Mouse (Mus musculus) T-helper 17 cell (primary cell): ENCODE results near the gene Eps8l2.

ENCODE experiments used
- in situ Hi-C, 2 experiments: fragments of 300-600 bp; cut with MboI, MseI; formaldehyde crosslinking; loops; 1 replicate in 1 of 2; 2 replicates in 1 of 2; pipeline ENCODE4 v1.15.1; 2025; ENCODE audit warnings: high pct_unique_total_duplicates in 2 of 2

The Eps8l2 gene

GRCm38 (mm10) chr7:141364349-141365048 lies 25.8 kb downstream of the Eps8l2 start:
- in situ Hi-C loops: no loop called here

DNA sequence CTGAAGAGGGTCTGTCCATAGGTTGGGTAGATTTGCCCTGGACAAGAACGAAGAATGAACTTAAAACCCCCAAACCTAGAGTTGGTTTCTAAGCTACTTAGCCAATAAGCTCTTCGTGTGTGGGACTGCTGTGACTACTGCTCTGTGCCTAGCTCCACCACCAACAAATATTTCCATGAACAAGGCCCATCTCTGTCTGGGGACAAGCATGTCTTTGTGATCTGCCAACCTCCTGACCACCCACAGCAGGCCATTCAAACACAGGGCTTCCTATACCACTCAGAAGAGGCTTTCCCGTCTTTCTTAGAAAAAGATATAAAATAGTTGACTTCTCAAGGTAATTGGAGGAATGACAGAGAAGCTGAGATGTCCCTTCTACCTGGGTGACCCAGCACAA lies 26.4 kb downstream of the Eps8l2 start:
- in situ Hi-C loops: no loop called here

DNA sequence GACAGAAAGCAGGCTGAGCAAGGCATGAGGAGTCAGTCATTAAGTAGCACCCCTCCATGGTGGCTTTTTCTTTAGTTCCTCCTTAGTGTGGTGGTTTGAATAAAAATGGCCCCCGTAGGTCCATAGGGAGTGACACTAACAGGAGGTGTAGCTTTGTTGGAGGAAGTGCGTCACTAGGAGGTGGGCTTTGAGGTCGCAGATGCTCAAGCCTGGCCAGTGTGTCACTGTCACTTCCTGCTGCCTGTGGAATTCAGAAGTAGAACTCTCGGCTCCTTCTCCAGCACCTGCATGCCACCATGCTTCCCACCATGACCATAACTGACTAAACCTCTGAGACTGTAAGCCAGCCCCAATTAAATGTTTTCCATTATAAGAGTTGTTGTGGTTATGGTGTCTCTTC lies 28.7 kb downstream of the Eps8l2 start:
- in situ Hi-C loops: no loop called here

DNA sequence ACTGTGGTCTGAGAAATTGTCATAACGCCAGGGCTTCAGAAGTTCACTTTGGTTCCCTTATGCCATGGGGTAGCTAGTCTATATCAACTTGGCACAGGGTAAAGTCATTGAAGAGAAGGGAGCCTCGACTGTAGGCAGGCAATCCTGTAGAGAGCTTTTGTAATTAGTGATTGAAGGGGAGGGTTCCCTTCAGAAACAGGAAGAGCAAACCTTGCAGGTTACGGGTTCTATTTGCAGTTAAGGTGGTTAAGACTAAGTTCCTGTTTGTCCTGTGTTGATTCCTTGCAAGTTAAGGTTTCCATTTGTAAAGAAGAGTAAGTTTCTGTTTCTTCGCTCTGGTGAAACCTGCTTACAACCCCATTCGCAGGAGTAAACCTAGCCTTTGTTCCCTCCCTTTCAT lies 31.2 kb downstream of the Eps8l2 start:
- in situ Hi-C loops: no loop called here

DNA sequence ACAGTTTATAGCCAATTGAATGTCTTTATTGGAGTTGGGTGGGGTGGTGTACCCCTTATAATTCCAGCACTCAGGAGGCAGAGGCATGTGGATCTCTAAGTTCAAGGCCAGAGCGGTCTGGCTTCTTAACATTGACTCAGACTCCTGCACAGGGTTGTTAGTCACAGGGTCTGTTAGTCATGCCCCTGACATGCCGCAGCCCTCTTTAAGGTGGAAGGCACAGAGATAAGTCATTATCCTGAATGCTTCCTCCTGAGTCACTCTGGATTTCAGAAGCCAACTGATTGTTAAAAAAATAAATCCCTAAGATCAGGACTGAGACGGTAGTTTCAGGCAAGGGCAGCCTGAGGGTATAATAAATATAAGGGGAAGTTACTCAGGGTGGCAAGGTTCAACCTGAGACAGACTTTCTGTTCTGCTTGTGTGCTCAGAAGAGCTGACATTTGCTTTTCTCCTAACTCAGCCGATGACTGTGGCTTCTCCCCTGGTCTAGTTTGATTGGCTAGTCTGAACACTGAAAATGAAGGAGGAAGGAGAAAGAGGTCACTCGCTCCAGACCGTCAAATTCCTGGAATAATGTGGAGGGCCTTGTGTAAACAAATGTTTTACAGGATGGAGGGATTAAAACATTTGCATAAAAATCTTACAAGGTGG lies 33.4 kb downstream of the Eps8l2 start:
- in situ Hi-C loops: no loop called here

DNA sequence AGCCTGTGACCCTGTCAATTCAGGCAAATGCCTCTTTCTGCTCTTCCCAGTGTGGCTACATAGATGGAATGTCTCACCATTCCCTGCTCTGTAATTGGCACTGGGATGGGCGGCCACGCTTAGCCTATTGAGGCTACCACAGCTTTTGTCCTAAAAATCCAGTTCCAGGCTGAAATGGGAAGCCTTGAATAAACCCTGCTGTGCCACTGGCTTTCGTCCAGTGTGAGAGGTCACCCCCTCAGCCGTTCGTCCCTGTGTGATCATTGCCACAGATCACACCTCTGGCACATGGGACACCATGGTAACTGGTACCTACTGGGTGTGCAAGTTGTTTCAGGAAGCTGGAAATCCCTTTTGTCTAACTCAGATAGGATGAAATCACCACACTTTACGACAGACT lies 34.9 kb downstream of the Eps8l2 start:
- in situ Hi-C loops: no loop called here

DNA sequence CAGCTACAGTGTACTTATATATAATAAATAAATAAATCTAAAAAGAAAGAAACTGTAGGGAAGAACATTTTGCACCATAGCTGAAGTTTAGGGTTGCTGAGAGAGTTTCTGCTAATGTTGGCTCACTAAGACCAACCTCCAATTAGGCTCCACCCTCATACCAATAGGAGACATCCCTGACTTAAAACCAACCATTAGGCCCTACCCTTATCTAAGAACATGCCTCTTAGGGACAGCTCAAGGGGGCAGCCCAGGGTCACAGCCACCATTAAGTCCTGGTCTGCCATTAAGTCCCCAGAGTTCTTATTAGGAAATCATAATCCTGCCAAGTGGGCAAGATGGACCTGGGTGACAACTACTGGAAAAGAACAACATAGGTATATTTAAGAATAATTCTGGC lies 35.7 kb downstream of the Eps8l2 start:
- in situ Hi-C loops: no loop called here

DNA sequence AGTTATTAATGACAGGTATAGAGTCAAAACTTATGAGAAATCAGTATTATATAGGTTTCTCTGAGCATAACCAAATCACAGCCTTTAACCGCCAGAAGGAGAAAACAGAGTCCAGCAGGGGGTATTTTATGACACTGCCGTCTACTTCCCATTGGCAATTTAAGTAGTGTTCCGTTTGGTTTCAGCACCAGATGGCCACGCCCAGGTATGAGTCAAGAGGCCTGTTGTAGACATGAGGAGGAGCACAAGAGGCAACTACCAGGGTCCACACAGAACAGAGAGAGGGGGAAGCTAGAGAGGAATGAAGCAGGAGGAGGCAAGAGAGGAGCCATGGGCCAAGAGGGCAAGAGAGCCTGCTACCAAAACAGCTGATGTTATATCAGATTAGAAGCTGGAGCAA lies 40.9 kb downstream of the Eps8l2 start:
- in situ Hi-C loops: no loop called here

GRCm38 (mm10) chr7:141381068-141381835 lies 42.6 kb downstream of the Eps8l2 start:
- in situ Hi-C loops: no loop called here

- in situ Hi-C loops: no loop called here
Observed at GRCm38 (mm10) chr7:141387807-141388486, 49.3 kb downstream of the Eps8l2 start.

DNA sequence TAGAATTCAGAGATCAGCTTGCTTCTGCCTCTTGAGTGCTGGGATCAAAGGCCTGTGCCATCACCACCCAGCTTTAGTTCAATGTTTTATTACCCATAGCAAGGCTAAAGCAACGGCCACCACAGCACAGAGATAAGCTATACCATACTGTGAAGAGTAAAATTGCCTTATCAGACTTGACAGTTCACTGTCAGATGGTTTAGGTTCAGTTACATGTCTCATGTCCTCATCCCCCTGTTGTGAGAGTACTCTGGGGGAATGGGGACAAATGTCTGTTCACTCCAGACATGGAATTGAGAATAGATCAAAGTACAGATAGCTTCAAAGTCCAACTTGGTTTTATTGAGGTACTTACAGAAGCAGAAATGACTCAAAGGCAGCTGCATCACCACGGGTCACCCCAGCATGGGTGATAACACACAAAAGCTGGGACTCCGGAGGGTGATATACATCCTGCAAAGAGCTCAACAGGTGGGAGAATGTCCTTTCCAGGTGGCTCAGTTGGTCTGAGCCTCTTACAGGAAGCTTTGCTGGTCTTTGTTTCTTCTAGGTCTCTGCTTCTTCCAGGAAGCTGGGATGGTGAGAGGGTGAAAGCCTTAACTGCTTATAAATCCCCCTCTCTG lies 49.9 kb downstream of the Eps8l2 start:
- in situ Hi-C loops: no loop called here

GRCm38 (mm10) chr7:141390326-141391259 lies 51.9 kb downstream of the Eps8l2 start:
- in situ Hi-C loops: no loop called here

DNA sequence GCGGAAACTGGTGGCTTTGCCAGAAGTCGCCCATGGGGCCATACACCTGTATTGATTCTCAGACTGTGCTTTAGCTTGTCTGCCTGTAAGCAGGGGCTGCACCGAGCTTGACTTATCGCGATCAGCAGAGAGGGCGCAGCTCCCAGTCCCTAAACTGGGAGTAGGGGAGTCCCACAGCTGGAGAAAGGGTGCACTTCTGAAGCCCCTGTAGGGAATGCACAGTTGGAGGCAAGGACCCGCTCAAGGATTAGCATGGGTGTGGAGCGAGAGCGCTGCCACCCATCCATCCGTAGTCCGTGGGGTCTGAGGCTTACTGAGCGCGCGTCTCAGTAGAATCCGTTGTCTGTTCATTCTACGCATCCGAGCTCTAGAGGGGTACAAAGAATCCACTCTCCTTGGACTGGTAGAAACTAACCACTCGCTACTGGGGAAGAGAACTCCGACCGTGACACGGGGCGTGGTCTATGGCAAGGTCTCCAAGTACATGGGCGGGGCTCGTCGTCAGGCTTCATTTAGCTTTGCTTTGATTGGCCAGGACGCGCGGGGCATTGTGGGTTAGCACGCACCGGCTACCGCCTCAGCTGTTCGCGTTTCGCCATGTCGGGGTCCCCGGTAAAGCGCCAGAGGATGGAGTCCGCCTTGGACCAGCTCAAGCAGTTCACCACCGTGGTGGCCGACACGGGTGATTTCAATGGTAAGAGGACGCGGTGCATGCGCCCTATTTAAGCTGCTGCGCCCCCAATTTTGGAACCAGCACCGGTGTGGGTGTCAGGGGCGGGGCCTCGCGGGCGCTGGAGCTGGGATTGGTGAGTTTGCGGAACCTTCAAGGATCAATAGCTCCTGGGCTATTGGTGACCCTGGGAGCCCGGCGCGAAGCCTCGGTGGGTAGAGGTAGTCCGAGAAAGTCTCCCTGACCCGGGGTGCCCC lies 53.2 kb downstream of the Eps8l2 start, which contains the start of gene Taldo1:
Taldo1 (plus strand) TSS at position 575 of the 927 bp plus-strand sequence.
- in situ Hi-C loops: no loop called here

- in situ Hi-C loops: no loop called here
Observed at GRCm38 (mm10) chr7:141392552-141393222, 54.0 kb downstream of the Eps8l2 start.

DNA sequence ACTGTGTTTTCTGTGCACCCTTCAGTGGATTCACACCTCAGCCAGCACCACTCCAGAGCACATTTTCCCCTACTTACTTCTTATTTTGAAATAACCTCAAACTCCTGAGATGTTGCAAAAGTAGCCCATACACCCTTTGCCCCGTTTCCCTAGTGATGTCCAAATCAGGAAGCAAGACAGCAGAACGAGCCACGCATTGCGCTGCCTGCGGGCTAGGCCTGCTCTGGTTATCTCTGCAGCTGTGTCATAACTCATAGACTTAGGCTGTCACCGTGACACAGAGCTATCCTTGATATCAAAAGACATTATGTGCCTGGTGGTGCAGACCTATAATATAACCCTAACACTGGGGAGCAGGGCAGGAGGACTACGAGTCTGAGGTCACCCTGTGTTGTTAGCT lies 55.5 kb downstream of the Eps8l2 start:
- in situ Hi-C loops: no loop called here

DNA sequence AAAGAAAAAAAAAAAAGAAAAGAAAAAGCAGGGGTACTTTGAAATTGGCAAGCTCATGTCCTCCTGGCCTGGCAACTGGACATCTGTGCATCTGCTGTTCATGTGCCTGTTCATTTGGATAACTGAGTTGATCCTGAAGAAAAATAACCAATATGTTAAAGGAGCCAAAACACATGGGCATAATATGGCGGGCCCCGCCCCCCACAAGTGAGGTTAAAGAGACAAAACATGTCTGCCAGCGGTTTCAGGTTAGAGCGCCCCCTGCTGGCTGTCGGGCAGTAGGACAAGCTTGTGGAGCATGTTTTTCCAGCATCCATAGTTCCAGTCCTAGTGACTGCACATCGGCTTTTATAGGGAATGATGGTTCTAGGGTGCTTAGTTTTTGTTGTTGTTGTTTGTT lies 56.1 kb downstream of the Eps8l2 start:
- in situ Hi-C loops: no loop called here

DNA sequence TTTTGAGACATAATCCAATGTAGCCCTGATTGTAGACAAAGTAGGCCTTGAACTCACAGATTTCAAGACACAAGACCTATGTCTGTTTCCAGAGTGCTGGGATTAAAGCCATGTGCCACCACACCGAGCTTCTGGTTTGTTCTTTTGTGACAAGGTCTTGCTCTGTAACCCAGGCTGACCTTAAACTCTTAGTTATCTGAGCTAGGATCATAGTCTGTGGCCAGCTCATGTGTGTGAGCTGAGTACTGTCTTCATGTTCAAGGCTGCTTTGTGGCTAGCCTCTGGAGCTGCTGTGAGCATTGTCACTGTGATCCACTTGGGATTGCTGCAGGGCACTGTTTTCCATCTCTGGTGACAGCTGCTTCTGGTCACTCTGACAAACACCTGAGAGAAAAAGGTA lies 56.7 kb downstream of the Eps8l2 start:
- in situ Hi-C loops: no loop called here

DNA sequence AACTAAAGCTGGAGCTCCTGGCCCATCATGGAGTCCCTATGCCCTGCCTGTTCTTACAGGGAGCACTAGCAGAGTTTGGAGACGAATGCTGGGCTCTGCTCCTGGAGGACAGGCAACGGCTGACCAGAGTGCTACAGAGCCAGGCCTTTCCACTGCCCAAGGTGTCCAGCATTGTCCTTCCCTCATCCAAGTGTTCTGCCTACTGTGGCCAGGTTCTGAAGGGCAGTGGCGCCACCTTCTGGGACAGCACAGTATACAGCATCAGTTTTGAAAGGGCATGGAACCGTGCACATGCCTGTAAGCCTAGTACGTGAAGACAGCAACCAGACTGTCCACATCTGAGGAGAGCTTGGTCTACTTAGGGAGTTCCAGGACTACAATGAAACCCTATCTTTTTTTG lies 64.6 kb downstream of the Eps8l2 start:
- in situ Hi-C loops: no loop called here

GRCm38 (mm10) chr7:141405466-141405865 lies 66.8 kb downstream of the Eps8l2 start:
- in situ Hi-C loops: no loop called here
